Mouse (Mus musculus): Measurements from ENCODE around the gene Myh11. TPM values are rescaled to one million over a fixed set of nuclear protein-coding genes. Genes with fewer than 3 reads are reported as not detected.
"Not testable (repeated sequence)": the region's sequence is repeated elsewhere in the genome, so short reads cannot be mapped to it uniquely, and the experiment has no call there.

Gene Myh11
- polyA plus RNA-seq, 1 experiment from 2014 or later = 0.38 TPM

GRCm38 (mm10) chr16:14158936-14159745, 132.0 kb downstream of the Myh11 start:
- peak overlapping the region; percentile 74 for H3K4me3 ChIP-seq (replicated peaks)
- H3K9ac ChIP-seq (replicated peaks) = peak overlapping the region; percentile 88
- H3K9me3 ChIP-seq (replicated peaks) = no peaks in the 10 kb centered on the region
- ATAC-seq (ENCODE audit: low FRiP score) = peak; percentile 97
- H3K4me2 ChIP-seq = peak overlapping the region; percentile 79
- no peaks in the 10 kb centered on the region for H3K27me3 ChIP-seq (replicated peaks)
- no peaks in the 10 kb centered on the region for H3K36me3 ChIP-seq
- H3K4me1 ChIP-seq = peaks cover 30% of the 10 kb centered on the region
- H3K27ac ChIP-seq (replicated peaks) = peak overlapping the region; percentile 98
- WGBS = 1% methylated on average over 45 of the region's 58 CpGs

GRCm38 (mm10) chr16:14158536-14158935, 132.6 kb downstream of the Myh11 start:
- no peaks in the 10 kb centered on the region for H3K9me3 ChIP-seq (replicated peaks)
- peak overlapping the region; percentile 70 for H3K9ac ChIP-seq (replicated peaks)

GRCm38 (mm10) chr16:14156312-14156711, 134.9 kb downstream of the Myh11 start:
- Histone ChIP-seq H3K4me3 (replicated peaks) (no peak overlapping the region), H3K27ac (replicated peaks) (no peak overlapping the region), H3K4me2 (no peak overlapping the region), H3K9me3 (replicated peaks) (no peaks in the 10 kb centered on the region), H3K4me1 (peaks cover 17% of the 10 kb centered on the region), H3K9ac (replicated peaks) (no peak overlapping the region), H3K36me3 (peaks cover 20% of the 10 kb centered on the region), H3K27me3 (replicated peaks) (no peaks in the 10 kb centered on the region)
- WGBS = 96% methylated on average over 6 of the region's 6 CpGs
- ATAC-seq (ENCODE audit: low FRiP score) = no peak

More at GRCm38 (mm10) chr16:14158536-14158935, 132.6 kb downstream of the Myh11 start:
- Histone ChIP-seq H3K27ac (replicated peaks) (peak overlapping the region; percentile 84), H3K4me2 (peak overlapping the region; percentile 79), H3K27me3 (replicated peaks) (no peaks in the 10 kb centered on the region), H3K36me3 (peaks cover 2% of the 10 kb centered on the region; the same call in 1 of the 2 replicates), H3K4me1 (peaks cover 24% of the 10 kb centered on the region), H3K4me3 (replicated peaks) (peak overlapping the region; percentile 74)
- 9% methylated on average over 7 of the region's 7 CpGs for WGBS
- ATAC-seq (ENCODE audit: low FRiP score) = no peak

- peaks cover 17% of the 10 kb centered on the region for H3K4me1 ChIP-seq
- H3K4me3 ChIP-seq (replicated peaks); H3K4me2 ChIP-seq; H3K9ac ChIP-seq (replicated peaks); H3K27ac ChIP-seq (replicated peaks); H3K27me3 ChIP-seq (replicated peaks); H3K9me3 ChIP-seq (replicated peaks); ATAC-seq (ENCODE audit: low FRiP score): not testable (repeated sequence)
- H3K36me3 ChIP-seq = peaks cover 25% of the 10 kb centered on the region
- 94% methylated on average over 1 of the region's 2 CpGs for WGBS
These were observed 135.5 kb downstream of the Myh11 start for GRCm38 (mm10) chr16:14155638-14156037.

GRCm38 (mm10) chr16:14151718-14152117, 139.5 kb downstream of the Myh11 start:
- Histone ChIP-seq H3K27ac (replicated peaks) (no peak overlapping the region), H3K9me3 (replicated peaks) (no peaks in the 10 kb centered on the region), H3K36me3 (peaks cover 44% of the 10 kb centered on the region), H3K4me2 (no peak overlapping the region), H3K4me3 (replicated peaks) (no peak overlapping the region), H3K4me1 (no peaks in the 10 kb centered on the region), H3K9ac (replicated peaks) (no peak overlapping the region), H3K27me3 (replicated peaks) (no peaks in the 10 kb centered on the region)
- 95% methylated on average over 4 of the region's 4 CpGs for WGBS
- ATAC-seq (ENCODE audit: low FRiP score) = no peak

- Histone ChIP-seq H3K36me3 (peaks cover 74% of the 10 kb centered on the region), H3K27ac (replicated peaks) (no peak overlapping the region)
- ATAC-seq (ENCODE audit: low FRiP score) = no peak
These were observed 143.5 kb downstream of the Myh11 start for GRCm38 (mm10) chr16:14147712-14148111.

More at GRCm38 (mm10) chr16:14147712-14148111, 143.5 kb downstream of the Myh11 start:
- Histone ChIP-seq H3K4me2 (no peak overlapping the region), H3K4me3 (replicated peaks) (no peak overlapping the region), H3K9ac (replicated peaks) (no peak overlapping the region), H3K27me3 (replicated peaks) (no peaks in the 10 kb centered on the region), H3K9me3 (replicated peaks) (no peaks in the 10 kb centered on the region), H3K4me1 (no peaks in the 10 kb centered on the region)

MicroRNA genes within 50 kb of the gene (microRNA counts, 519-probe panel; counts per million panel counts)
- 2,799 counts per million, percentile 66 among the panel's probes with 10 or more counts for microRNA mmu-miR-484

Small RNAs within 50 kb of the gene (microRNA-seq; reads per million reads assigned to microRNA genes)
- gene Mir484 = 1,556 reads per million, percentile 83 among the genes with 10 or more reads in this experiment

Other genes starting within 250 kb of the Myh11 start
- gene Nde1, start 128.1 kb downstream of the Myh11 start, polyA plus RNA-seq (2015; fragmentation: Nextera tagmentation; extraction: Ambion mirVana) = 18.5 and 36.8 TPM in 2 replicates
- gene Marf1, start 128.0 kb downstream of the Myh11 start, polyA plus RNA-seq (2015; fragmentation: Nextera tagmentation; extraction: Ambion mirVana) = 14.6 and 15.9 TPM in 2 replicates
- 186 and 202 TPM in 2 replicates for gene Fopnl, start 26.0 kb upstream of the Myh11 start, polyA plus RNA-seq (2015; fragmentation: Nextera tagmentation; extraction: Ambion mirVana)
- gene Abcc1, start 70.2 kb upstream of the Myh11 start, polyA plus RNA-seq (2015; fragmentation: Nextera tagmentation; extraction: Ambion mirVana) = 8.8 and 10.1 TPM in 2 replicates

Data from neural tube, embryonic 15.5 days (tissue).